Mouse (Mus musculus): Measurements from ENCODE around the gene Theg.

The Theg gene

DNA sequence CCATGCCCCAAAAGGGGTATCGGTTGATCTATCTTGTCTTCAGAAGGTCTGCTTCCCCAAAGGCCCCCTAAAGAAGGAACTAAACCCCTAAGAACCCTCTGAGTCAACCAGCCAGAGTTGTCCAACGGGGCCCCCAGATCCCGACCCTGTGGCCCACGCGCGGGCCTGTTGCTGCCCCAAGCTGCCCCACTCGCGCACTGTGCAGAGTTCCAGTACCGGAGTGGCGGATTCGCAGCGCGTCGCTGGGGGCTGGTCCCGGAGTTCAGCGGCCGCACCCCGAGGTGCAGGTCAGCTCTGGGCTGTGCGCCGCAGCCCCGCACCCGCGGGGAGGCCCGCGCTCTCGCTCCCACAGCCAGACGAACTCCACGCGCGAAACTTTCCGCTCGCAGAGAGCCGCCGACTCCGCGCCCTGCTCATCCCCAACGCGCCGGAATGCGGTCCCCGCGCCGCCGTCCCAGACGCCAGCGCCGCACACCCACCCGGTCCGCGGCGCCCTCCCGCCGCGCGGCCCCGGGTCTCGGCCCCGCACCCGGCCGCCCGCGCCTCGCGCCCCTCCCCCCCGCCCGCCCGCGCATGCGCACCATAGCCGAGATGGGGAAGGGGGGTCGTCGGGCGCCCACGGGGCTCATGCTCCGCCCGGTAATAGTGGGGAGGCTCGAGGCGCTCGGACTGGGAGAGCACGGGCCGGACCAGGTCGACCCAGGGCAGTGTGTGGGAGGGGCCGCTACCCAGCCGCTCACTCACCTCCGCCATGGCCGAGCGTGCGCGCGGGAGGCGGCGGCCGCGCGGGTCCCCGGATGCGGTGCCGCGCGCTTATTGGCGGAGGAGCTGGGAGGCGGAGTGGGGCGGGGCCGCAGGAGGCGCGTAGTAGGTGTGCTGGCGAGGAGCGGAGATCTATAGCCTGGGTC, 32.5 kb downstream of the Theg start, which contains the start of gene Mier2:
Gene Mier2, minus strand, starts transcription at position 870 of the 908 bp plus-strand sequence.
- peak; percentile 60 for DNase-seq (ENCODE audit: low spot score)

DNA sequence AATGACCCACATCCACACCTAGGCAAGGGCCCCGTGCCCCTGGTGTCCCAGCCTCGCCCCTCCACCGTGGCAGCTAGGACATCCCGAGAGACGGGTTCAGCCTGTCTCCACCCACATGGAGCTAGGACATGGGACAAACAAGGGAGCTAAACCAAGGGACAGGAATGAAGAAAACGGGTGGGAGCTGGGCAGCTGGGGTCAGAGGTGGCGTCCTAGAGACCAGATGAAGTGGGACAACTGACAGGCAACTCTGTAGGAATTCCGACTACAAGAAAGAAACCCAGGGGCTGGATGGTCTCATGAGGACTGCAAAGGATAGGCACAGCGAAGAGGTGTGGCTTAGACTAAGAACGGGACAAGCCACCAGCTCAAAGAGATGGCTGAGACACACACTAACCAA, 33.4 kb downstream of the Theg start:
- no peak for DNase-seq (ENCODE audit: low spot score)

DNA sequence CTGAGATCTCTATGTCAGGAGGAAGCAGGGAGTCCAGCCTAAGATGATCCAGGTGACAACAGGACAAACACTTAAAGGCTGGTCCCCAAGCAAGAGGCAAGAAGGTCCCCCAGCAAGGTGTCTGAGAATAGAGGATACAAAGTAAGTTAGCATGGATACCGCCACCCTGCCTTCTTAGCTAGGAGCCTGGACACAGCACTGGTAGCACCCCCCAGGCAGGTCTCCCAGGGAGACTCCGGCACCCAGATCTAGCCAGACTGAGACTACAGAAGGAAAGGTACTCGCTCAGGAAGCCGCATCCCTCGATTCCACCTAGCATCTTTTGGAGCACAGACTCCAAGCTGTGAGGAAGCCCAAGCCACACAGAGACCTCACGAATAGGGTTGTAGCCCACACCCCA, 34.0 kb downstream of the Theg start:
- DNase-seq (ENCODE audit: low spot score): no peak

DNA sequence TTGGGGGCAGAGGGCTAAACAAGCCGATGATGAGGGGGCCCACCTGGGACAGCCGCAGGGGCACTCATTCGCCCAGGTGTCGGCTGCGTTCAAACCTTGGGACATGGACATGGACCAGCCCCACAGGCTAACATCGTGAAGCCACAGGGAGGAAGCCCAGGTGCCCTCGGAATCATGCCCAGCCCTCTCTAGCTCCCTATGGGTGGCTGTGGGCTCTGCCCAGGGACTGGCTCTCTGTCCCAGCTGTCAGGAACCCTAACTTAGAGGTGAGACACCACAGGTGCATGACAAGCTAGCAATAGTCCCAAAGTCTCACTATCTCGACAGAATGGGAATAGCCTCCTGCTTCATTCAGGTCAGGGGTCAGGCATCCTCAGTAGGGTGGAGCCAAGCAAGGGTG, 34.6 kb downstream of the Theg start:
- DNase-seq (ENCODE audit: low spot score): no peak

DNA sequence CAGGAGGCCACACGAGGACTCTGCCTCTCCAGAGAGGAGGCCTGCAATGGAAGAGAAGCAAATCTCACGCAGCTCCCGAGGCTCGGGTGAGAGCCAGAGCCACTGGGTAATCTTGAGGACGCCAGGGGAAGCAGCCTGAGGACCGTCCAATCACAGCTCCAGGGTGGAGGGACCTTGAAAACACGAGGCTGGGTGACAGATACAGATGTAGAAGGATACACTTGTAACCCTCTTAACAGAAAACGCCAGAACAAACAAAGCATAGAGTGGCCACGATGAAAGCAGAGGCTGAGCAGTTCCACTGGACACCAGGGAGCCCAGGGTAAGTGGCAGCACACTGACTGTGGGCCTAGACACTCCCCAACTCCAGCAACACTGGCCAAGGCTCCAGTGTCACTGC, 36.8 kb downstream of the Theg start:
- no peak for DNase-seq (ENCODE audit: low spot score)

DNA sequence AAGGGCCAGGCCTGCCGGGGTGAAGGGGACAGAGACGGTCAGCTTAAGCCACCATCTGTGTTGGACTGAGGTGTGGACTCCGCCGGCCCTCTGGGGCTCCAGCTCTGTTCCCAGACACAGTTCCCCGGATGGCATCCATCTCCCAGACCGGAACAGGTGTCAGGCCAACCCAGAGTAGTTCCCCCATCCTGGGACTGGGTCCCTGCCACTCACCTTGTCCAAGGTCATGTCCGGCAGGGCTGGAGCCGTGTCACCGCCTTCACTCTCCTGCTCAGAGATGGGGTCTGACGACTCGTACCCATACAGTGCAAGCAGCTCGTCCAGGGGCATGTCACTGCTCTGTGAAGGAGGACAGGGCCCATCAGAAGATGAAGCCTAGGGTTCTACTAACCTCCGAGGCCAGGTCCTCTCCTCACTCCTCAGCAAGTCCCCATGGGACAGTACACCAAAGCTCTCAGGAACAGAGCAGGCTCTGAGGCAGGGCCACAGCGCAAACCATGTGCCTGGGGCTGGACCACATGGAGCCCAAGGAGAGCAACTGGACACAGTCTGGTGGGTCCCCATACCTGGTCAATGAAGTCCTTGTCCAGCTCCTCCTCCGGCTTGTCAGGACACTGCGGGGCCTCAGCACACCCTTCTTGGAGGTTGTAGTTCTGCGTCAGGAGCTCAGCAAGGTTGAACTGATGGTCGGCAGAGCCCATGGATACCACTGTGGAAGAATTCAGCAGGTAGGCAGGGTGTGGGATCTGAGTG, 38.0 kb downstream of the Theg start:
- no peak for DNase-seq (ENCODE audit: low spot score)

DNA sequence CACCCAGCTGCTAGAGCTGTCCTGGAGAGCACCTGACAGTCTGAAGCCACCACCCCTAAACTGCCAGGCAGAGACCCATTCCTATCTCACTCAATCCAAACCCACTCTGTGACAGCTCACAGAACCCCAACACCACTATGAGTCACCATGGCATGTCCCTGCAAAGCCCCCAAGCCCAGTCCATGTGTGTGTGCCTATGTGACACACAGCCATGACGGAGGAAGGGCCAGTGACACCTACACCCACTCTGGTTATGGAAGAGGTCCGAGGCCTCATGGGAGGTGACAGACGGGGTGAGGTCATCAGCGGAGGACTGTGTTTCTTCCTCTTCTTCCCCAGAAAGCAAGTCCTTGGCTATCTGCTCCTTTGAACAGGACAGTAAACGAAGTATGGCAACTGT, 38.6 kb downstream of the Theg start:
- no peak for DNase-seq (ENCODE audit: low spot score)

DNA sequence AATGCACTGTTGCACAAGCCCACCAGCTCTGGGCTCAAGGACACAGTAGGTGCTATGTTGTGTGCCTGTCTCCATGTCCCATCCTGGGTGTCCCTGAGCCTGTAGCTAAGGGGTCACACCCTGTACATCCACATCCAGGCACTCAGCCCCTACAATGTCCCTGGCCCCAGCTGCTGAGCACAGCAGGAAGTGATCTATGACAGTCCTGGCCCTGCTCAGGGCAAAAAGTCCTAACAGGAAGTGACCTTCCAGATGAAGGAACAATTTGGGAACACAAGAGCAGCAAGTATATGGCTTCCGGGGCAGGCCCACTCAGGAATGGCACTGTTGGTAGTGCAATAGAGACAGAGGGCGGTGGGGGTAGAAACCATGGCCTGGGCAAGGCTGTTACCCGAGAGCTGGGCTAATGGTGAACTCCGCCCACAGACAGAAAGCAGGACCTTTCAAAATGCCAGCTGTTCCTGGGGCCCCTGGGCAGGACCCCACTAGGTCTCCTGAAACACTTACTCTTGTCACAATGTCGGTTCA, 39.9 kb downstream of the Theg start:
- no peak for DNase-seq (ENCODE audit: low spot score)

DNA sequence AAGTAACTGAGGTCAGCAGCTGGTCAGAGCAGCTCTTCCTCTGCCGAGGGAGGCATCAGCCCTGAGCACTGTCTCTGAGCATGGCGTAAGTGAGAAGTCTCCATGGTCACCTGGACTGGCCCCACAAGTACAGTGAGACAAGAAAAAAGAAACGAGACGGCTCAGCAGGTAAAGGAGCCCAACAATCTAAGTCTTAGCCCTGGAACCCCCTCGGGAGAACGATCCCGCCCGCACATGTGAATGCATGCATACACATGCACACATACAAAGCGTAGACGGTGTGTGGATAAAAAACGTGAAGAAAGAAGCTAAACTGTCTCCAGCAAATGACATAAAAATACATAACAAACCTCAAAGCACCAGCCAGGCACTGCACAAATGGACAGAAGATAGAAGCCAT, 40.6 kb downstream of the Theg start:
- DNase-seq (ENCODE audit: low spot score): no peak

DNA sequence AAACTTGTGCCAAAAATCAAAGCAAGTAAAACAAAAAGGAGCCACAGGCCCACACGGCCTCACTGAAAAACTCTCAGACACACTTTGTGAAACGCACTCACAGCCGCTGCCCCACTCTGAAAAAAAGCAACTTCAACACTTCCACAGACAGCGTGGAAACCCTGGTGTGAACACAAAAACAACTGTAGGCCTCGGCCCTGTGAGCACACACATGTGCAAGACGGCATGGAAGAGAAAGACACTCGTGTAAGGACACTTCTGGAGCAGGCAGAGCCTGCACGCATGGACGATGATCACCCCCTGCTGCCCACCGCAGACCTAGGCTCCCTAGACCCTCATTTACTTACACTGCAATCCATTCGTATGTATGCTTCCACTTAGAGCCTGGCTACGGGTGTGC, 41.2 kb downstream of the Theg start:
- DNase-seq (ENCODE audit: low spot score): no peak

DNA sequence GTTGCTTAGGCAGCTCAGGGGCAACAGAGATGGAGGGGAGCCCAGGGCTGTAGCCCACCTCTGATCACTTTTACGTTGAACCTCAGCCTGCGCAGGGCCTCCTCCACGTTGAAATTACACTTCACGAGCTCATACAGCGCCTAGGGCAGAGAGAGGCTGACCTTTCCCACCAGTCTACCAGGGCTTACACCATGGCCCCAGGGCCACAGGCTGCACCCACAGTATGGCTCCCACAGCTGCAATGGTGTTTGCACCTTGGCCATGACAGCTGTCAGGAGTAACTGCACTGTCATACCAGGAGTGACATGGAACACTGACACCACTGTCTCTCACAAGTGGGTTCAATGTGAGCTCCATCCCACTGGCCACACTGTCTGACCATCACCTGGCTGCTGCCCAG, 42.5 kb downstream of the Theg start:
- no peak for DNase-seq (ENCODE audit: low spot score)

DNA sequence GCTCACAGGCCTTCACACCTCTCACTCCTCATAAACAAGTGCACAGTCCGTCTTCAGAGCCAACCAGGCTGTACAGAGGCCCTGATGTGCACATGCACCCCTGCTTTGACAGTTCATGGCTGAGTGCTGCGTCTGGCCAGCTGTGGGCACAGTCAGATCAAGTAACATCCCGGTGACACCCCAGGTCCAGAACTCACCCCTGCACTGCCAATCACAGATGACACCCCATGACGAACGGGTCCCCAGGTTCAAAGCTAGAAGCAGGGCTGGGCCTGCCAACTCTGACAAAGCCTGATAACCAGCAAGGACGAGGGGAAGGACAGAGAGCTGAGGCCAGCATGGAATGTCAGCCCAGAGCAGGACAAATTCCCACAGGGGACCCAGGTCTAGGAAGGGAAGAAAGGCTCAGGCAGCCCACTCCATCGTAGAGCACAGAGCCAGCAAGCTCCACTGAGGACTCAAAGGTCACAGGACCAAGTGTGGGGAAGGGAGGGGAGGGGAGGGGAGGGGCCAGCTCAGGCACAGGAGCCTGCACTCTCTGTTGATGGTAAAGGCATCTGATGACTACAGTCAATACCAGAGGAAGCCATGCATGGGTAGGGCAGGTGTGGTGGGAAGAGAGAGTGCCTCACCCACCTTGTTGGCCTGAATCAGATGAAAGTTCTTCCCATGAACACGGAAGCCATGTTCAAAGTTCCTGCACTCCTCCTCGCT, 43.1 kb downstream of the Theg start:
- DNase-seq (ENCODE audit: low spot score): no peak

DNA sequence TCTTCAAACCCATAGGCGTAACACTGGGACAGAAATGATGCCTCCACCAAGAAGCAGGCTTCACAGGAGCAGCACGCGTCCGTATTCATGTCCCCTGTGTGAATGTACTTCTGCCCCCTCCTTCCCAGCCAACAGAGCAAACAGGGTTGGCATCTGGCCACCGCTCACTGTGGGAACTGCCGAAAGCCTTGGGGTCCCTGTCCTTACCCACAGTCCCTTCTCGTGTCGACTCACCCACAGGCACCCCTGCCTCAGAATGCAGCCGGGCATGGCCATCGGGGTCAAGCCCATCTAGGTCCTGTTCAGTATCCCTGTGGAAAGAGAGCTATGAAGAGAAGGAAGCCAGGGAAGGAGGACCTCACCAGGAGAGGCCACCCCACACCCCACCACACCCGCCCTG, 45.0 kb downstream of the Theg start:
- DNase-seq (ENCODE audit: low spot score): no peak

DNA sequence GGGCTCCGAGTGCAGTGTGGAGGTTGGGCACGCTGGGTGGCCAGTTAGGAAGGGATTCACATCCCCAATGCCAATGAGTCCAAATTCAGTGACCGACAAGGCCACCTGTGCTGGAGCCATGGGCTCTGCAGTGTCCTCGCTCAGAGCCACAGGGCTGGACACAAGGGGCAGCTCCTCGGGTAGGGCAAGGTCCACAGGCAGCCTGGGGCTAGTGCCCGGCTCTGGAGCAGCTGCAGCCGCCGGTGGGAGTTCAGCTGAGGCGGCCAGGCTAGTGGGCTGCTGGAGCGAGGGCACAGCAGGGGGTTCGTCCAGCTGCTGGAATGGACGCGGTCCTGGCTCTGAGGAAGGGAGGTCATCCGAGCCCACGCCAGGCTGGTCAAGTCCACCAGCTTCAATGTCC, 45.6 kb downstream of the Theg start:
- DNase-seq (ENCODE audit: low spot score): no peak

DNA sequence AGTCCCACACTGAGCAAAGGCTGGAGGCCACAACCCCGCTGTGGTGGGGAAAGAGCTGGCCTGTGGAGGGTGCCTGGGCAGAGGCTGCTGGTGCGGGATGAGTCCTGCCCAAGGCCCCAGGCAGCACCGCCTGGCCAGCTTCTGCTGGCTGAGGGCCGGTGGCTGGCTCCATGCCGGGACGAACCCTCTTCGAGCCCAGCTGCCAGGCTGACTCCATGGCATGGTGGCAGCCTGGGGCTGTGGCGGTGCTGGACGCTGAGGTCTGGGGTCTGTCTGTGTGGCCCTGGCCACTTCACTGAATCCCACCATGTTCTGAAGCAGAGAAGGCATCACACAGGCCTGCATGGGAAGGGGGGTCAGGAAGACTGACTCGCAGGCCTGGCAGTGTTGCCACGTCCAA, 46.4 kb downstream of the Theg start:
- DNase-seq (ENCODE audit: low spot score): no peak

DNA sequence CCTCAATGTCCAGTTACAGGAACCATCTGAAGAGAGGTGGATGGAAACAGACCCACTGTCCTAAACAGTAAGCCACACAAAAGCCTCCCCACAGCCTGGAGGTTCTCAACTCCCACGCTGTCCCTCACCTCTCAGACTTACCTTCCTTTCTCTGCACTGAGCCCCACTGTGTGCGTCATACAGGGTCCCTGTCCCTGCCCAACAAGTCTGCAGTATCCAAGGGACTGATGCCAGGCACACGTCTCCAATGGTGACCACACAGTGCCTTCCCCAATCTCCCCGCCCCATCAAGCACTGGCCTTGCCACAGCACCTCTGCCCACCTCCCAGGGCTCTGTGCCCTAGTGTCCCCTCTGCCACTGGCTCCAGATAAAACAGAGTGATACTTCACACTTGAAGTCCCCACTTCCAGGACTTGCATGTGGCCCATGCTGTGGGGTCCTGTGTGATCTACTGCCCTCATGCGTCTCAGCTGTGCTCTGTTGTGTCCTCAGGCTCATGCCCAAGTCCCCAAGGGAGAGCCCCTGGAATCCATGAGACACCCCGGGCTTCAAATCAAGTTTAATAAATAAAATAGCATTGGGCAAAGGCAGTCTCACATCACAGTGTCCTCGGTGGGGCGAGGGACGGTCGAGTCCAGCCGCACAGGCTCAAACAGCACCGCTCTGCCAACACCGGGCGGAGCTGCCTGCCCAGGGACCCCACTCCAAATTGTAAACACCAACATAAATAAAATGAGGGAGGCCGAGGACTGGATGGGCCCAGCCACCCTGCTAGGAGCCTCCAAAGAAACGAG, 47.2 kb downstream of the Theg start:
- DNase-seq (ENCODE audit: low spot score): no peak

DNA sequence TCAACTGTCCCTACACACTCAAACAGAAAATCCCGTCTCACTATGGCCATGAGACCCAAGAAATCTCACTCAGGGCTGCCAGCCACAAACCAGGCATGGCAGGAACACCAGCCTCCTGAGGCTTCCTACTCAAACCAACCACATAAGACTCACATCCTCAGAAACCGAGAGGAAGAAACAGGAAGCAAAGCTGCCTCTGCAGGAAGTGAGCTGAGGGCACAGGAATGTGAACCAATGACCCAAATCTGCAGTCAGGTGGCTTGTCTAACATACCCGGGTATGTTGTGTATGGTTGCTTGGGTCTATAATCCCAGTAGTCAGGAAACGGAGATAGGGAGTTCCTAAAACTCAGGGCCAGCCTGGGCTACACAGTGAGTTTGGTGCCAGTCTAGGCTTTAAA, 48.3 kb downstream of the Theg start:
- no peak for DNase-seq (ENCODE audit: low spot score)

DNA sequence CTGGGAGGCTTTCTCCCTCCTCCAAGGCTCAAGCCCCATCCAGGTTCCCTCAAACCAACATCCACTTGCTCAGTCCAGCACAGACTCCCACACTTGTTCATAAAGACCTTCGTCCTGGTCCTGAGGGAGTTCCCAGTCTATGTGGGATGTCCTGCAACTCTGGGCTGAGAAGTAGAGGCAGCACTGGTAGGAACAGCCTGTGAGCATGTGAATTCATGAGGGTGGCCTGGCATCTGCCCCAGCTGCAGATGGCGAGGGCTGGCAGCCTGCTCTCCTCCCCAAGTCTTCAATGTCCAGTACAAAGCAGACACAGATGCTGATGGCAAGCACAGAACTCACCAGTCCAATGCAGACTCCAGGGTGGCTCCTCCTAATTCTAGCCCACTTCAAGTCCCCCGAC, 48.8 kb downstream of the Theg start:
- DNase-seq (ENCODE audit: low spot score): no peak

DNA sequence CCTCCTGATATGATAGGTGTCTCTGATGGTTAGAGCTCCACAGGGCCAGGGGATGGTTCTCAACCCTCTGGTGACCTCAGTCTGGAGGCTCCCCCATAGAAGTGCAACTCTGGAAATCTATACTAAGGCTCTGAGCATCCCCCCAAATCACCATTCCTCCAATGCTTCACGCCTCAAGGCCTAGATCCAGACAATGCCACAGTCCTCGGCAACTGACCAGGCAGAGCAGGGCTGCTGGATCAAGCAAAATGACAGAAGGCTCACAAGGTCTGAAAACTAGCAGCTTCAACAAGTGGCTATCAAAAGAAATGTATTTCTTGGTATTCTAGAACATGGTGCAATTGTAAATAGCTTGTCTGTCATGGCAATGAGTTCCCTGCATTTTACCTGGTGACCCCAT, 49.4 kb downstream of the Theg start:
- no peak for DNase-seq (ENCODE audit: low spot score)

DNA sequence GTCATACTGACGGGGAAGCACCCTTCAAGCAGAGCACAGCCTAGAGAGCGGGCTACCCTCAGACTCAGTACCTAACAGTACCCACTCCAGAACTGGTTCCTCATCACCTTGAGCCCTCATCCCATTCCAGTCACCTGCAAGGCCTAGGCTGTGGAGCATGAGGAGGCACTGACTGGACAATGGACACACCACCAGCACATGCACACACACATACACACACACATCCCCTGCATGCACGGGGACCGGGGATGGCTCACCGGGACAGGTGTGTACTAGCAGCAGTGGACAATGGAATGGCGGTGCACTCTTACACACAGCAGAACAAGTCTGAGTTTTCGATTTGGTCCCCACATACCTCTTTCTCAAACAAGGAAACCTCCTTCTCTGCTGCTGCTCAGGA, 49.9 kb downstream of the Theg start:
- no peak for DNase-seq (ENCODE audit: low spot score)

DNA sequence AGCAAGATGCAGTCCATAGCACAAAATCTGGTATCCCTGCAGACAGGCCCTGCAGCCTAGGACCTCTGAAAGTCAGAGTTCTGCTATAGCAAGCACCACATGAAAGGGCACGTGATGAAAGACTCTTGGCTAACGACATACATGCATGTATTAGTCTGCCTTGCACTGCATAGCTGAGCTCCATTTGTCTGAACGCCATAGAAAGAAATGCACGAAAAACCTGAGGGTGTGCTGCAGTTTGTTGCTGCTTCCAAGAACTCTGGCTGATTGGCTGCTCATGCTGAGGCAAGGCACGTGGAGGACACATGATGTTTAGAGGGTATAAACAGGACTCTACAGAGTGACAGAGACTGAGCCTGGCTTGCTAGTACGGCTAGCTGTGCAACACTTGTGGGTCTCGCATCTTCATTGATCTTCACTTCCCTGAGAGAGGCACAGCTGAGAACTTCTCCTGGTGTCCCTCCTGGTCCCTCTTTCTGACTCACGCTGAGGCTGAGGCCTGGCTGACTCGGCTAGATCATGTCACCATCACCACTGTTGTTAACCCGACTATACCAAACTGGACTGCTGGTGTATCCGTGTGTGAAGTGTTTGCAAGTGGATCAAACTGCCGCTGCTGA, 50.6 kb downstream of the Theg start:
- DNase-seq (ENCODE audit: low spot score): no peak

Measured in ovary, postnatal 10 days (tissue).